Mouse (Mus musculus) midbrain, embryonic 12.5 days (tissue): Measurements from ENCODE around the gene Ugcg. TPM values are rescaled to one million over a fixed set of nuclear protein-coding genes. Genes with fewer than 3 reads are reported as not detected.

Experiments
- ATAC-seq: fragments of 200-750 bp; cut with Nextera tagmentation; 2 replicates; pipeline ENCODE4 v1.8.0; 2017; ENCODE audit warnings: low read depth, moderate TSS enrichment, moderate library complexity; ENCODE audit not compliant: low FRiP score
- H3K27ac ChIP-seq: fragments of 300-500 bp; sonication (generic); replicated peaks from 2 replicates; pipeline ENCODE4 v1.5.1; 2016; ENCODE audit warnings: mild to moderate bottlenecking
- H3K27me3 ChIP-seq: fragments of 300-500 bp; sonication (generic); 2 replicates; pipeline ENCODE4 v1.6.1; 2016; ENCODE audit warnings: mild to moderate bottlenecking
- H3K36me3 ChIP-seq: fragments of 300-500 bp; sonication (generic); 2 replicates; pipeline ENCODE4 v1.6.1; 2016
- H3K4me1 ChIP-seq: fragments of 300-500 bp; sonication (generic); 2 replicates; pipeline ENCODE4 v1.6.1; 2016
- H3K4me2 ChIP-seq: fragments of 300-500 bp; sonication (generic); replicated peaks from 2 replicates; pipeline ENCODE4 v1.6.1; 2016; ENCODE audit warnings: mild to moderate bottlenecking, moderate library complexity
- H3K4me3 ChIP-seq: fragments of 300-500 bp; sonication (generic); 2 replicates; pipeline ENCODE4 v1.5.1; 2016; ENCODE audit warnings: mild to moderate bottlenecking
- H3K9ac ChIP-seq: fragments of 300-500 bp; sonication (generic); replicated peaks from 2 replicates; pipeline ENCODE4 v1.6.1; 2016; ENCODE audit warnings: mild to moderate bottlenecking, moderate library complexity
- H3K9me3 ChIP-seq: fragments of 300-500 bp; sonication (generic); 2 replicates; pipeline ENCODE4 v1.6.1; 2016; ENCODE audit warnings: mild to moderate bottlenecking
- WGBS: fragments of 180-500 bp; shearing (Covaris S2); methylation state at CpG from one replicate; pipeline ENCODE4 v1.1.7; 2016; 5-methylcytosine and 5-hydroxymethylcytosine counted together
- polyA plus RNA-seq: library from polyadenylated mRNA; unstranded; fragments of >200 nt; fragmentation: Nextera tagmentation; extraction: Ambion mirVana; gene quantifications from 2 replicates; pipeline ENCODE4 v1.2.1, GENCODE M21; 2016

Gene Ugcg
- polyA plus RNA-seq, 1 experiment from 2014 or later, result 15.0 TPM

DNA sequence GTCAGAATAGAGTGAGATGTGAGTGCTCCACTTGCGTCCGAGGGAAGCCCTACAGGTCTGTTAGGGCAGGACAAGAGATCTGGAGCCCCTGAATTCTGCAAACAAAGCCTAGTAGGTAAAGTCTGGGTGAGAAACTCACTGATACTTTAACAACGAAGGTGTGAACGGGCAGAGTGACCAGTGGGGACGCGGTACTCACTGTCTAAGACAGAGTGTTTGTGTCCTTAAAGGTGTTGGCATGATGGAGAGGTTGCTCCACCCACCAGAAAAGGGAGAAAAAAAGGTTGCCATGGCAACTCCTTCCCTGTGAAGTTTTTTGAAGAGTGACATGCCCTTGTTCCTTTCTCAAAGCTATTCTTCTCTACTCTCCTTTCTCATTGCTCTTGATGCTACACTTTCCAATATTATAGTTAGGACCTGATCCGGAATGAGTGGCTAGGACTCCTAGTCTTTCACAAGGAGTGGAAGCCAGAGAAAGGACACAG lies 75.6 kb downstream of the Ugcg start:
- H3K36me3 ChIP-seq, result no peaks in the 10 kb centered on the region
- H3K9me3 ChIP-seq, result peaks cover 4% of the 10 kb centered on the region; the same call in 1 of the 2 replicates
- no peaks in the 10 kb centered on the region for H3K4me1 ChIP-seq
- no peak overlapping the region for H3K4me3 ChIP-seq
- no peak overlapping the region for H3K4me2 ChIP-seq
- H3K9ac ChIP-seq, result no peak overlapping the region
- H3K27ac ChIP-seq, result no peak overlapping the region
- 88% methylated on average over 7 of the region's 7 CpGs for WGBS
- ATAC-seq, result no peak
- peaks cover 10% of the 10 kb centered on the region for H3K27me3 ChIP-seq

DNA sequence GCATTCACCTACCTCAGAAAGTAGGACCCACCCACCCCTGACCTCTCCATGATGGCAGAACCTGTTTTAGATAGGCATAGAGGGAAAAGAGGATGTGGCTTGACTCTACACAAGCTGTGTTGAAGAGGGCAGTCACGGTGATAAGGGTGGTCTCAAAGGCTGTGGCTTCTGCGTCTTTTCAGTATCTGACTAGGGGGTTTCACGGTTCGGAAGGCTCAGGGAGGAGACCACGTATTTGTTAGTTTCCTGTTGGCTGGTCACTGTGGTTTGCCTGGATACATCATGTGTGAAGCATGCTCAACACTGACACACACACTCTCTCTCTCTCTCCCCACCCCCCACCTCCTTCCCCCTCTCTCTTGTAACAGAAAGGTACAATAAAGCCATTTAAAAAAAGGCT lies 76.1 kb downstream of the Ugcg start:
- Histone ChIP-seq H3K4me1 (no peaks in the 10 kb centered on the region), H3K36me3 (no peaks in the 10 kb centered on the region), H3K4me3 (no peak overlapping the region), H3K9ac (no peak overlapping the region), H3K9me3 (peaks cover 4% of the 10 kb centered on the region; the same call in 1 of the 2 replicates), H3K27ac (no peak overlapping the region), H3K4me2 (no peak overlapping the region), H3K27me3 (peaks cover 8% of the 10 kb centered on the region)
- 81% methylated on average over 5 of the region's 5 CpGs for WGBS
- no peak for ATAC-seq

DNA sequence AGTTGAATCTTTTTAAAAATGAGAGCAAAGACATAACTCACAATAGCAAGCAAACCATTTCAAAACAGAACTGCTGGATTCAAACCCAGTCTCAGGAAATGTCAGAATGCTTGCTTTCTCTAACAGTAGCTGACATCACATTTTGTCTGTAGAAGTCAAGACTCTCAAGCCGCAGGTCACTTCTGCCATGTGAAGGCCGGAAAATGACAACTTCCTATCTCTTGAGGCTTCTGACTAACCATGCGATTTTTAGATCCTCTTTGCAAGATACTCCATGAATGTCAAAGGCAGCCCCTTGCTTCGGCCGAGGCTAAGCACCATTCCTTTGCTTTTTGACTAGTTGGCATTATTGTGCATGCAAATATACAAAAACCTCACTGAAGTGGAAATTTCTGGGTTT lies 76.6 kb downstream of the Ugcg start:
- WGBS, result 90% methylated on average over 5 of the region's 5 CpGs
- peaks cover 8% of the 10 kb centered on the region for H3K27me3 ChIP-seq
- peaks cover 4% of the 10 kb centered on the region; the same call in 1 of the 2 replicates for H3K9me3 ChIP-seq
- no peak overlapping the region for H3K4me2 ChIP-seq
- H3K27ac ChIP-seq, result no peak overlapping the region
- H3K4me3 ChIP-seq, result no peak overlapping the region
- no peak for ATAC-seq
- no peaks in the 10 kb centered on the region for H3K4me1 ChIP-seq
- no peak overlapping the region for H3K9ac ChIP-seq
- H3K36me3 ChIP-seq, result no peaks in the 10 kb centered on the region

Other genes with a start within 250 kb of the Ugcg start
- gene Zkscan16, start 245.6 kb upstream of the Ugcg start, polyA plus RNA-seq, result 1.1 TPM in 2 replicates
- 11.4 and 12.0 TPM in 2 replicates for gene Ptgr1, start 202.1 kb upstream of the Ugcg start, polyA plus RNA-seq
- gene Dnajc25, start 194.2 kb upstream of the Ugcg start, polyA plus RNA-seq, result 6.5 and 10.1 TPM in 2 replicates
- 8.4 and 10.3 TPM in 2 replicates for gene Gm20503, start 186.0 kb upstream of the Ugcg start, polyA plus RNA-seq
- gene Gng10, start 154.2 kb upstream of the Ugcg start, polyA plus RNA-seq, result 75.8 and 88.8 TPM in 2 replicates
- gene AI481877, start 50.3 kb upstream of the Ugcg start, polyA plus RNA-seq, result not detected in 2 replicates
- 1.1 and 1.5 TPM in 2 replicates for gene Susd1, start 249.4 kb downstream of the Ugcg start, polyA plus RNA-seq